Mouse (Mus musculus): ENCODE results near the gene Rdh9. TPM values are rescaled to one million over a fixed set of nuclear protein-coding genes. Genes with fewer than 3 reads are reported as not detected.

The Rdh9 gene
- polyA plus RNA-seq, 1 experiment from 2014 or later = 0.09 TPM

DNA sequence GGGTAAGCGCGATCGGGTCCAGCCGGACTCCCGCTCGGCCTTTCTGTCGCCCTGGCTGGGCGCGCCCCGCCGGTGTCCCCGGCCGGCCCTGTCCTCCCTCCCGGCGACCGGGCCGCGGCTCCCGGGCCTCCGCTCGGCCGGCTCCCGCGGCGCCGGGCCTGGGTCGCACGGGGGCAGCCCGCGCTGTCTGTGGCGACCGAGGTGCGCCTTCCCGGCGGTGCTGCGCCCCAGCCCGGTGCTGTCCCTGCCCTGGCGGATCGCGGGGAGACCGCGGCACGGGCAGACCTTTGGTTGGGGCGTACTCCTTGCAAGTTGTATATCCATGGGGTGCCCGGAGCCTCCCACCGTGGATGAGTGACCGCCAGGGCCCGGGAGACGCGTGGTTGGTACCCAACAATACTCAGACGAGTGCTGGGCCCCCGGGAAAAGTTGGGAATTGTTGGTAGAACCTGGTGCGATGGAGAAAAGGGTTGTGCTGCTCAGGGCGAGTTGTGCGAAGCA lies 36.5 kb upstream of the Rdh9 start:
- H3K9me3 ChIP-seq = no peaks in the 10 kb centered on the region
- H3K27me3 ChIP-seq = no peaks in the 10 kb centered on the region
- 0% methylated on average over 44 of the region's 55 CpGs for WGBS
- H3K9ac ChIP-seq = peak overlapping the region; percentile 98
- H3K4me3 ChIP-seq = peak overlapping the region; percentile 98
- peaks cover 36% of the 10 kb centered on the region for H3K36me3 ChIP-seq
- peak; percentile 53 for ATAC-seq (ENCODE audit: insufficient number of reproducible peaks, insufficient read depth, low FRiP score, low TSS enrichment)
- H3K4me2 ChIP-seq (replicated peaks) = peak overlapping the region; percentile 71
- peaks cover 7% of the 10 kb centered on the region for H3K4me1 ChIP-seq
- H3K27ac ChIP-seq = peak overlapping the region; percentile 86

GRCm38 (mm10) chr10:127744661-127745060 lies 31.5 kb upstream of the Rdh9 start:
- no peak overlapping the region for H3K27ac ChIP-seq
- peaks cover 15% of the 10 kb centered on the region for H3K4me1 ChIP-seq
- H3K9me3 ChIP-seq = no peaks in the 10 kb centered on the region
- ATAC-seq (ENCODE audit: insufficient number of reproducible peaks, insufficient read depth, low FRiP score, low TSS enrichment) = no peak; the same call in 1 of the 2 replicates
- H3K9ac ChIP-seq = no peak overlapping the region
- no peak overlapping the region for H3K4me3 ChIP-seq
- peaks cover 69% of the 10 kb centered on the region for H3K36me3 ChIP-seq
- H3K27me3 ChIP-seq = no peaks in the 10 kb centered on the region
- 68% methylated on average over 5 of the region's 5 CpGs for WGBS
- no peak overlapping the region for H3K4me2 ChIP-seq (replicated peaks)

- whole genome bisulfite sequencing = 83% methylated on average over 5 of the region's 5 CpGs
- no peaks in the 10 kb centered on the region for H3K27me3 ChIP-seq
- ATAC-seq (ENCODE audit: insufficient number of reproducible peaks, insufficient read depth, low FRiP score, low TSS enrichment) = no peak
- no peaks in the 10 kb centered on the region for H3K9me3 ChIP-seq
- peaks cover 69% of the 10 kb centered on the region for H3K36me3 ChIP-seq
- no peak overlapping the region for H3K27ac ChIP-seq
- no peak overlapping the region for H3K4me2 ChIP-seq (replicated peaks)
- no peak overlapping the region for H3K9ac ChIP-seq
- peaks cover 11% of the 10 kb centered on the region; the same call in 1 of the 2 replicates for H3K4me1 ChIP-seq
- no peak overlapping the region for H3K4me3 ChIP-seq
Measured at GRCm38 (mm10) chr10:127745886-127746285, 30.3 kb upstream of the Rdh9 start.

DNA sequence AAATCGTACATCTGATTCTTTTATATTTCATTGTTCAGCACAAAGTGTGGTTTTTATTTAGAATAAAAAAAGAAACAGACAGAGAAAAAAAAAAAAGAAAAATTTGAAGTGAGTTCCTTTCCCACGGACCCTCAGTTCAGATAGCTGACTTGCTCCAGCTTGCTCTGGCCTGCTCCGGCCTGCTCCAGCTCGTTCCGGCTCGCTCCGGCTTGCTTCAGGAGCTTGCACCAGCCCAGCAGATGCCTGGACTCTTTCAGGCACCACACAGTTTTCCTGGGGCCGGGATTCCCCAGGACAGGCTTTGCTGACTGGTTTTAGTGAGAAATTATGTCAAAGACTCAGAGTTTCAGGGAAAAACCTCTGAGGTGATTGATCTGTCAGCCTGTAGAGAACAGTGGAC lies 28.9 kb upstream of the Rdh9 start:
- ATAC-seq (ENCODE audit: insufficient number of reproducible peaks, insufficient read depth, low FRiP score, low TSS enrichment) = no peak
- Histone ChIP-seq H3K27me3 (no peaks in the 10 kb centered on the region), H3K4me3 (no peak overlapping the region), H3K27ac (no peak overlapping the region), H3K36me3 (peaks cover 59% of the 10 kb centered on the region), H3K4me1 (peaks cover 10% of the 10 kb centered on the region; the same call in 1 of the 2 replicates), H3K9ac (no peak overlapping the region), H3K9me3 (no peaks in the 10 kb centered on the region), H3K4me2 (replicated peaks) (no peak overlapping the region)
- 83% methylated on average over 8 of the region's 8 CpGs for WGBS

DNA sequence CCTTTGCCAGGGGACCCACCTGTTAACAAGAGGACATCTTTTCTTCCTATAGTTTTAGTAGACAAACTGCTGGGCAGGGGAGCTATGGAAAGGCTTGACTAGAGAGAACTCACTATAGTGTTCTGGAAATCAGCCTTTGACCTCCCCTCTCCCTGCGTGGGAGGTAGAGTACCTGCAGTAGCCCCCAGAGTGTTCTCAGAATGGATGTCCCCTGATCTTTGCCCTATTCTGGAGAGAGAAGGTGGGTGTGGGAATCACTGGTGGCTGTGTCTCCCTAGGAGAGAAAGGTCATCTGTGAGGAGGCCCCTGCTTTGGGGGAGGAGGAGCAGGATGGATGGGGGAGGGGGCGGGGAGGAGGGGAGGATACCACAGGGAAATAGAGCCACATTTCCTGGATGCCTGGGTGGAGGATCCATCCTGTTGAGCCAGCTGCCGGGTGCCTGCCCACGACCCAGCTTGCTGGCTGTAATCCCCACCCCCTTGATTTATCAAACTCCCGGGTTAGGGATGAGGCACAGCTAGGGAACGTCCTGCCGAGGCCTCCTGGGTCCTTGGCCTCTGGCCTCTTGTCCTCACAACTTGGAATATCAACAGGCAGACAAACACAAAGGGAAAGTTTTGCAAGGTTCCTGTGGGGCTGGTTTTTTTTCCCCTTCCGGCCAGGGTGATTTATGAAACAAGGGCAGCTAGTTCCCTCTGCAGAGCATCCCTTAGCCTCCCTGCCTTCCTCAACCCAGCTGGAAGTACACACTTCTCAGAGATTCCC lies 27.2 kb upstream of the Rdh9 start:
- WGBS = 12% methylated on average over 8 of the region's 8 CpGs
- no peak for ATAC-seq (ENCODE audit: insufficient number of reproducible peaks, insufficient read depth, low FRiP score, low TSS enrichment)
- Histone ChIP-seq H3K4me2 (replicated peaks) (no peak overlapping the region), H3K4me1 (peaks cover 10% of the 10 kb centered on the region; the same call in 1 of the 2 replicates), H3K4me3 (no peak overlapping the region), H3K27ac (no peak overlapping the region), H3K27me3 (no peaks in the 10 kb centered on the region), H3K9ac (no peak overlapping the region), H3K36me3 (peaks cover 41% of the 10 kb centered on the region), H3K9me3 (no peaks in the 10 kb centered on the region)

DNA sequence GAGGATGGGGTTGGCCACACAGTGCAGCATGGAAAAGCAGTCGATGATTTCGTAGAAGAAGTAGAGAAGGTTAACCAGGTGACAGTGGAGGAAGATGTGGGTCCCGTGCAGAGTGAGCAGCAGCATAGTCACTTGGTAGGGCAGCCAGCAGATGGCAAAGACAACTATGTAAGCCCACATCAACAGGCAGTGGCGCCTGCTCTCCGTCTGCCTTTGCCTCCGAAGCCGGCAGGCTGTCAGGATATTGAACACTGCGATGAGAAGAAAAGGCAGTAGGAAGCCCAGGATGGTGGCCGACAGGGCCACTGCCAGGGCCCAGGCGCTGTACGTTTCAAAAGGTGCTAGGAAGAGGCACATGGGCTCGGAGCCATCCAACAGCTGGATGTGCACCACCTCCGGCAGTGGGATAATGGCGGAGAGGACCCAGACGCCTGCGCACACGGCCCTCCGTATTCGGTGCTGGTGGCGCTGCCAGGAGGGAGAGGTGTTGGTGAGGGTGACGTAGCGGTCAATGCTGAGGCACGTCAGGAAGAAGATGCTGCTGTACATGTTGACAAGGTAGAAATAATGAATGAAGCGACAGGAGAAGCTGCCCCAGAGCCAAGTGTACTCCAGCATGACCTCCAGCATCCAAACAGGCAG lies 25.9 kb upstream of the Rdh9 start:
- ATAC-seq (ENCODE audit: insufficient number of reproducible peaks, insufficient read depth, low FRiP score, low TSS enrichment) = no peak
- peak overlapping the region; percentile 33 for H3K4me2 ChIP-seq (replicated peaks)
- 56% methylated on average over 24 of the region's 24 CpGs for WGBS

GRCm38 (mm10) chr10:127751548-127751947 lies 24.6 kb upstream of the Rdh9 start, which contains the start of gene Gpr182:
Gpr182 (minus strand) TSS chr10:127751732.
- peaks cover 19% of the 10 kb centered on the region for H3K36me3 ChIP-seq

More for the DNA sequence above, 25.9 kb upstream of the Rdh9 start:
- Histone ChIP-seq H3K9ac (no peak overlapping the region), H3K27ac (no peak overlapping the region), H3K27me3 (no peaks in the 10 kb centered on the region), H3K9me3 (no peaks in the 10 kb centered on the region), H3K4me1 (peaks cover 10% of the 10 kb centered on the region; the same call in 1 of the 2 replicates), H3K36me3 (peaks cover 30% of the 10 kb centered on the region), H3K4me3 (no peak overlapping the region)

GRCm38 (mm10) chr10:127754566-127755166 lies 21.5 kb upstream of the Rdh9 start:
- 73% methylated on average over 6 of the region's 6 CpGs for WGBS
- Histone ChIP-seq H3K27me3 (no peaks in the 10 kb centered on the region), H3K4me2 (replicated peaks) (no peak overlapping the region), H3K4me3 (no peak overlapping the region), H3K9ac (no peak overlapping the region), H3K4me1 (peaks cover 2% of the 10 kb centered on the region; the same call in 1 of the 2 replicates), H3K9me3 (no peaks in the 10 kb centered on the region), H3K27ac (no peak overlapping the region), H3K36me3 (no peaks in the 10 kb centered on the region)
- no peak for ATAC-seq (ENCODE audit: insufficient number of reproducible peaks, insufficient read depth, low FRiP score, low TSS enrichment)

More at GRCm38 (mm10) chr10:127751548-127751947, 24.6 kb upstream of the Rdh9 start, which contains the start of gene Gpr182:
- Histone ChIP-seq H3K4me1 (peaks cover 10% of the 10 kb centered on the region; the same call in 1 of the 2 replicates), H3K9me3 (no peaks in the 10 kb centered on the region), H3K27ac (no peak within 1 kb of the TSS), H3K9ac (no peak within 1 kb of the TSS), H3K27me3 (no peaks in the 10 kb centered on the region), H3K4me3 (no peak within 1 kb of the TSS), H3K4me2 (replicated peaks) (no peak within 1 kb of the TSS; the same call in 1 of the 2 replicates)
- 45% methylated on average over 8 of the region's 8 CpGs for WGBS
- no peak for ATAC-seq (ENCODE audit: insufficient number of reproducible peaks, insufficient read depth, low FRiP score, low TSS enrichment)

- H3K36me3 ChIP-seq = no peaks in the 10 kb centered on the region
- WGBS = 80% methylated on average over 3 of the region's 3 CpGs
- no peak overlapping the region for H3K4me2 ChIP-seq (replicated peaks)
- H3K4me1 ChIP-seq = no peaks in the 10 kb centered on the region
- H3K4me3 ChIP-seq = no peak overlapping the region
- no peaks in the 10 kb centered on the region for H3K9me3 ChIP-seq
- ATAC-seq (ENCODE audit: insufficient number of reproducible peaks, insufficient read depth, low FRiP score, low TSS enrichment) = no peak
- no peaks in the 10 kb centered on the region for H3K27me3 ChIP-seq
- no peak overlapping the region for H3K27ac ChIP-seq
- H3K9ac ChIP-seq = no peak overlapping the region
Measured at GRCm38 (mm10) chr10:127755246-127755645, 20.9 kb upstream of the Rdh9 start.

- H3K9me3 ChIP-seq = no peaks in the 10 kb centered on the region
- H3K4me1 ChIP-seq = no peaks in the 10 kb centered on the region
- H3K27ac ChIP-seq = no peak overlapping the region
- H3K4me3 ChIP-seq = 0 out of 2 replicates have a peak overlapping the region, but pooled peaks have one; percentile 8
- no peak for ATAC-seq (ENCODE audit: insufficient number of reproducible peaks, insufficient read depth, low FRiP score, low TSS enrichment)
- no peak overlapping the region for H3K9ac ChIP-seq
- peak overlapping the region; percentile 37 for H3K4me2 ChIP-seq (replicated peaks)
- H3K36me3 ChIP-seq = no peaks in the 10 kb centered on the region
- 47% methylated on average over 18 of the region's 18 CpGs for WGBS
- no peaks in the 10 kb centered on the region for H3K27me3 ChIP-seq
Measured at GRCm38 (mm10) chr10:127755770-127756468, 20.3 kb upstream of the Rdh9 start.
